Comparison of ENCODE assay signal across 8 mouse cellular contexts in the genomic region with DNA sequence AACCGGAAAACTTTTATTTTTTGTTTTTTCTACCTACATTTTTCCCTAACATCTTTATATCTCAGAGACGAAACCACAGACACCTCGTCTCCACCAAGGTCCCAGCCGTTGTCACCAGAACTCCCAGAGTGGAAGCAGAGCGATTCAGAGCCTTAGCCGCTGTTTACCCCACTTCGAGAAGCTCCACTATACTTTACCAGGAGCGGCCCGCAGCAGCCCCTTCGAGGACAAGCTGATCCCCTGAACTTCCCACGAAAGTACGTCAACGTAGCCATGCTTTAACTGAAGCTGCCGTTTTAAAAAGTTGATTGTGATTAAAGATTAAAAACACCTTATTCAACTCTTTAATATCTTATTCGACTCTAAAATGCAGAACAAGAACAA. TPM values are rescaled to one million over a fixed set of nuclear protein-coding genes. Genes with fewer than 3 reads are reported as not detected.
DNase-seq lines count a peak whose midpoint lies in the region; ATAC-seq and TF ChIP-seq lines count a peak whose summit lies in the region.

No protein-coding gene starts in this region.

- peaks cover 14% of the 10 kb centered on the region; the same call in 1 of the 2 replicates for H3K27me3 ChIP-seq in hindbrain, embryonic 13.5 days

- DNase-seq in left cerebral cortex, adult 2 months (ENCODE audit: extremely low spot score in 1 of 2, low spot score in 2 of 2) = no peak
- DNase-seq in left cerebral cortex, adult 11 months (ENCODE audit: low spot score) = no peak
- peak; percentile 16 for DNase-seq in c-Kit-positive CD71-positive TER-119-negative erythroid progenitor cells, embryonic 14.5 days (ENCODE audit: low read depth)
- peak; percentile 38 for DNase-seq in mesoderm, embryonic 11.5 days (ENCODE audit: low read depth, low spot score)
- no peak for DNase-seq in thymus, postnatal 10 days (ENCODE audit: low spot score in 2 of 2)
- no peak for DNase-seq in ovary, postnatal 10 days (ENCODE audit: low spot score)
- DNase-seq in cerebellum, adult 11-12 months = no peak

- H3K4me1 ChIP-seq in hindbrain, embryonic 13.5 days (replicated peaks) = no peaks in the 10 kb centered on the region

- TF ChIP-seq CTCF in left cerebral cortex, adult 2 months (IDR thresholded peaks at IDR 0.05) = no peak

- WGBS in hindbrain, embryonic 13.5 days = 30% methylated on average over 15 of the region's 15 CpGs

- peak overlapping the region; percentile 48 for H3K4me3 ChIP-seq in left cerebral cortex, adult 2 months
- peak overlapping the region; percentile 45 for H3K4me3 ChIP-seq in hindbrain, embryonic 13.5 days

- intact Hi-C loops in left cerebral cortex, adult 2 months (cut with DNase I) = loop anchor here (5.0 to 10.0 kb wide), 2 partner anchors 179 to 229 kb away; partner anchors contain the start of gene Cdkl5

- no peaks in the 10 kb centered on the region for H3K9me3 ChIP-seq in hindbrain, embryonic 13.5 days

- H3K27ac ChIP-seq in left cerebral cortex, adult 2 months = no peak overlapping the region
- H3K27ac ChIP-seq in hindbrain, embryonic 13.5 days = no peak overlapping the region

- no peak overlapping the region for H3K9ac ChIP-seq in hindbrain, embryonic 13.5 days

- no peaks in the 10 kb centered on the region for H3K36me3 ChIP-seq in hindbrain, embryonic 13.5 days

- H3K4me2 ChIP-seq in hindbrain, embryonic 13.5 days = peak overlapping the region; percentile 49

- ATAC-seq in hindbrain, embryonic 13.5 days (ENCODE audit: low FRiP score) = peak; percentile 94

RNA-seq across cellular contexts. Expression of gene Rs1, which starts 1.6 kb away (rescaled TPM):
- total RNA-seq in left cerebral cortex, adult 2 months (2021) = under 1 TPM in 1 of 2 experiments, not detected in 1; 0.34 TPM
- 0.08 and 0.09 TPM in 2 replicates for polyA plus RNA-seq in hindbrain, embryonic 13.5 days (2015; fragmentation: Nextera tagmentation; extraction: Ambion mirVana)

RNA-seq across cellular contexts. Expression of gene Ppef1, which starts 30.7 kb away (rescaled TPM):
- total RNA-seq in left cerebral cortex, adult 2 months (2021) = 1 to 10 TPM; 2.0 to 2.6 TPM
- polyA plus RNA-seq in hindbrain, embryonic 13.5 days (2015; fragmentation: Nextera tagmentation; extraction: Ambion mirVana) = 2.7 and 2.9 TPM in 2 replicates

Comparison
In these comparisons a context has a peak if more than half of its experiments do, and no peak if none do; other contexts are left out.
1. DNase-seq: peak in c-Kit-positive CD71-positive TER-119-negative erythroid progenitor cells, embryonic 14.5 days (single experiment) and mesoderm, embryonic 11.5 days (single experiment); none in left cerebral cortex, adult 2 months (0 of 2), left cerebral cortex, adult 11 months (single experiment), thymus, postnatal 10 days (0 of 2), ovary, postnatal 10 days (single experiment) and cerebellum, adult 11-12 months (single experiment).